In genomic region chr2:127310246-127310645, GRCm38 (mm10) we compare ENCODE assay signal across 19 mouse cellular contexts. TPM values are rescaled to one million over a fixed set of nuclear protein-coding genes. Genes with fewer than 3 reads are reported as not detected.
"Had no signal": no experiment of that assay in that cellular context is flagged by ENCODE, and none has a peak within 500 bp of the region (broad histone marks: within the 10 kb centered on the region; RNA-seq: fewer than 3 reads in every experiment).

No protein-coding gene starts in this region.

- H3K9me3 ChIP-seq: intestine, embryonic 15.5 days; limb, embryonic 13.5 days; midbrain, embryonic 10.5 days; neural tube, embryonic 12.5 days had no signal

- H3K4me2 ChIP-seq: intestine, embryonic 15.5 days; limb, embryonic 13.5 days; neural tube, embryonic 12.5 days had no signal

- ATAC-seq: intestine, embryonic 15.5 days had no signal

- H3K36me3 ChIP-seq: intestine, embryonic 15.5 days; limb, embryonic 13.5 days; midbrain, embryonic 10.5 days; neural tube, embryonic 12.5 days had no signal

- H3K9ac ChIP-seq: intestine, embryonic 15.5 days; limb, embryonic 13.5 days; liver, embryonic 14.5 days; neural tube, embryonic 12.5 days had no signal

- H3K27me3 ChIP-seq: intestine, embryonic 15.5 days; limb, embryonic 13.5 days; neural tube, embryonic 12.5 days had no signal

- H3K4me1 ChIP-seq: intestine, embryonic 15.5 days; limb, embryonic 13.5 days; midbrain, embryonic 10.5 days; neural tube, embryonic 12.5 days had no signal

- H3K4me3 ChIP-seq: intestine, embryonic 15.5 days; layer of hippocampus, adult 2 months; limb, embryonic 13.5 days; midbrain, embryonic 10.5 days; myocyte; neural tube, embryonic 12.5 days had no signal

- DNase-seq: kidney, adult 9 months; kidney, postnatal 36 days; left cerebral cortex, postnatal 4 days; lung, adult 18-20 months; midbrain, embryonic 14.5 days had no signal

- H3K27ac ChIP-seq: intestine, embryonic 15.5 days; kidney, postnatal 0 days; layer of hippocampus, adult 2 months; limb, embryonic 13.5 days; liver, embryonic 14.5 days; midbrain, embryonic 10.5 days; neural tube, embryonic 12.5 days had no signal

RNA-seq across cellular contexts. Expression of gene Astl, which starts 28.2 kb away (rescaled TPM):
- total RNA-seq: layer of hippocampus, adult 2 months; layer of hippocampus, postnatal 10 days; left cerebral cortex, postnatal 4 days; liver, adult 2 months had no signal
- polyA plus RNA-seq: intestine, embryonic 15.5 days; kidney, postnatal 0 days; liver, adult 2 months; liver, embryonic 14.5 days; lung, embryonic 16.5 days; midbrain, embryonic 10.5 days; midbrain, embryonic 14.5 days; neural tube, embryonic 12.5 days; stomach, embryonic 16.5 days had no signal

RNA-seq across cellular contexts. Expression of gene Adra2b, which starts 52.8 kb away (rescaled TPM):
- total RNA-seq: megakaryocyte, adult 5-6 weeks; neutrophil, adult 5-6 weeks had no signal
- polyA plus RNA-seq: myocyte had no signal
